Mouse (Mus musculus) kidney, adult 2 months (tissue): ENCODE results near the gene Acot11.

ENCODE experiments used
- CTCF ChIP-seq: fragments of 200-500 bp; conservative IDR thresholded peaks from 2 replicates; pipeline ENCODE4 v1.5.1; 2011; ENCODE audit warnings: low read depth, mild to moderate bottlenecking, control low read depth, low read length, moderate library complexity, mixed read lengths; ENCODE audit not compliant: insufficient read depth, insufficient read length
- POLR2A ChIP-seq: fragments of 200-500 bp; IDR thresholded peaks from one replicate; pipeline ENCODE4 v1.6.1; 2011; ENCODE audit warnings: low read depth, low read length, control low read depth

DNA sequence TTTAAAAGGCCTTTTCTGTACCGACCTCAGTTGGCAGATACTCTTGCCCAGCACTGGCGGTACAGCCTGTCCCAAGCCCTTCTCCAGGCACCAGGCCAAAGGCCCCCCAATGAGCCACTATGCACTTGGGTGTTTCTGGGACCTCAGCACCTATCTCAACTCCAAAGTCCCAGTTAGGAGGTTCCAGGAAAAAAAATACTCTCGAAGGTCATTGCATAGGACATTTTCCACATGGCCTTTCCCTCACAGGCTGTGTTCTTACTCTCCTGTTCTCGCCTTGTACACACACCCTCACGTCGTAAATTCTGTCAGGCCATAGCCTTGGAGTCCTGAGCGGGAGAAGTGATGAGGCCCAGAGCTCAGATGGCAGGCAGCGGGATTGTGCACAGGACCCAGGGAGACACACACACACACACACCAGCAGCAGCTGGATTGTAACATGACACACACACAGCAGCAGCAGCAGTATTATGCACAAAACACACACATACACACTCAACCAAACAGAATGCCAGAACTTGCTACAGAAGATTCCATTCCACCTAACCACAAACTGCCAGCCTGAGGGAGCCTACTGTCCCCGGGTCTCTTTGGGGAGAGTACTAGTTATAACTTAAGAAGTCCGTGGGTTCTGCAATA, 5.8 kb downstream of the Acot11 start:
- TF ChIP-seq CTCF (no peak), POLR2A (no peak)
